Mouse (Mus musculus) retina, postnatal 7 days (tissue): ENCODE results near the gene Hspb1.

Experiments
- DNase-seq: peaks from one replicate; pipeline ENCODE4 v3.0.0-alpha.2; 2012; ENCODE audit warnings: low read depth, low spot score

Hspb1 gene

GRCm38 (mm10) chr5:135887675-135888102, at the start of gene Hspb1:
Gene Hspb1, plus strand, starts transcription at chr5:135887919.
- no peak for DNase-seq

- DNase-seq, result no peak
Observed at GRCm38 (mm10) chr5:135841651-135842050, 46.1 kb upstream of the Hspb1 start.

- no peak for DNase-seq
Observed at GRCm38 (mm10) chr5:135843418-135843817, 44.3 kb upstream of the Hspb1 start.

GRCm38 (mm10) chr5:135845676-135846320, 41.9 kb upstream of the Hspb1 start:
- no peak for DNase-seq

- no peak for DNase-seq
Observed at GRCm38 (mm10) chr5:135847460-135847859, 40.3 kb upstream of the Hspb1 start.

- no peak for DNase-seq
Observed at GRCm38 (mm10) chr5:135847881-135848280, 39.8 kb upstream of the Hspb1 start.

- peak; percentile 50 for DNase-seq
Observed at GRCm38 (mm10) chr5:135851024-135851423, 36.7 kb upstream of the Hspb1 start.

GRCm38 (mm10) chr5:135851481-135851880, 36.2 kb upstream of the Hspb1 start:
- DNase-seq, result no peak

GRCm38 (mm10) chr5:135852421-135852820, 35.3 kb upstream of the Hspb1 start:
- no peak for DNase-seq

- no peak for DNase-seq
Observed at GRCm38 (mm10) chr5:135853731-135854130, 34.0 kb upstream of the Hspb1 start.

GRCm38 (mm10) chr5:135855156-135855555, 32.6 kb upstream of the Hspb1 start:
- peak; percentile 74 for DNase-seq

GRCm38 (mm10) chr5:135866662-135867061, 21.1 kb upstream of the Hspb1 start:
- DNase-seq, result no peak

- no peak for DNase-seq
Observed at GRCm38 (mm10) chr5:135867637-135868593, 19.8 kb upstream of the Hspb1 start.

GRCm38 (mm10) chr5:135868653-135869052, 19.1 kb upstream of the Hspb1 start:
- no peak for DNase-seq

GRCm38 (mm10) chr5:135869661-135870423, 17.9 kb upstream of the Hspb1 start:
- no peak for DNase-seq

- no peak for DNase-seq
Observed at GRCm38 (mm10) chr5:135870505-135870904, 17.2 kb upstream of the Hspb1 start.

GRCm38 (mm10) chr5:135872996-135873395, 14.7 kb upstream of the Hspb1 start:
- DNase-seq, result no peak

- no peak for DNase-seq
Observed at GRCm38 (mm10) chr5:135873753-135874152, 14.0 kb upstream of the Hspb1 start.

- DNase-seq, result no peak
Observed at GRCm38 (mm10) chr5:135877180-135877579, 10.5 kb upstream of the Hspb1 start.

- DNase-seq, result peak; percentile 64
Observed at GRCm38 (mm10) chr5:135877831-135878231, 9.9 kb upstream of the Hspb1 start.

- no peak for DNase-seq
Observed at GRCm38 (mm10) chr5:135879449-135880158, 8.1 kb upstream of the Hspb1 start.
